Mouse (Mus musculus) activated CD4-positive, CD25-positive, alpha-beta regulatory T cell, adult 9 weeks (primary cell): ENCODE measurements around the gene Tnfrsf26. TPM values are rescaled to one million over a fixed set of nuclear protein-coding genes. Genes with fewer than 3 reads are reported as not detected.

Source experiments
- polyA plus RNA-seq: library from polyadenylated mRNA; unstranded; fragments of 100-300 nt; shearing (Covaris generic); gene quantifications from one replicate; pipeline ENCODE4 v1.2.1, GENCODE M21; 2017

Gene Tnfrsf26
- 28.8 TPM for polyA plus RNA-seq

DNA sequence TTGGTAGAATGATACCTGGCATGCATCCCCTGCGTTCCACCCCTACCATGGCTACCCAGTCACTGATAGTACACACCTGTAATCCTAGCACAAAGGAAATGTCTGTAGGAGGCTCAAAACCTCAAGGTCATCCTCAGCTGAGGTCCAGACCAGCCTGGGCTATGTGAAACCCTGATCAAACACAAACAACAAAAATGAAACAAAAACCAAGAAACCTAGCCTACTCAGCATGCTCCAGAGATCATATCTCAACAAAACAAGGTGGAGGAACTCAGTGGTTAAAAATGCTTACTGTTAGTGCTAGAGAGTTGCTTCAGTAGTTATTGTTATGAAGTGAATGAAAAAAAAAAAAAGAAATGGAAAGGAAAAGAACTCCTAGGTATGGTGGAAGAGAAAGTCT is at the start of gene Tnfrsf26:
Gene Tnfrsf26 (minus strand): TSS at position 183 of the 400 bp plus-strand sequence.

DNA sequence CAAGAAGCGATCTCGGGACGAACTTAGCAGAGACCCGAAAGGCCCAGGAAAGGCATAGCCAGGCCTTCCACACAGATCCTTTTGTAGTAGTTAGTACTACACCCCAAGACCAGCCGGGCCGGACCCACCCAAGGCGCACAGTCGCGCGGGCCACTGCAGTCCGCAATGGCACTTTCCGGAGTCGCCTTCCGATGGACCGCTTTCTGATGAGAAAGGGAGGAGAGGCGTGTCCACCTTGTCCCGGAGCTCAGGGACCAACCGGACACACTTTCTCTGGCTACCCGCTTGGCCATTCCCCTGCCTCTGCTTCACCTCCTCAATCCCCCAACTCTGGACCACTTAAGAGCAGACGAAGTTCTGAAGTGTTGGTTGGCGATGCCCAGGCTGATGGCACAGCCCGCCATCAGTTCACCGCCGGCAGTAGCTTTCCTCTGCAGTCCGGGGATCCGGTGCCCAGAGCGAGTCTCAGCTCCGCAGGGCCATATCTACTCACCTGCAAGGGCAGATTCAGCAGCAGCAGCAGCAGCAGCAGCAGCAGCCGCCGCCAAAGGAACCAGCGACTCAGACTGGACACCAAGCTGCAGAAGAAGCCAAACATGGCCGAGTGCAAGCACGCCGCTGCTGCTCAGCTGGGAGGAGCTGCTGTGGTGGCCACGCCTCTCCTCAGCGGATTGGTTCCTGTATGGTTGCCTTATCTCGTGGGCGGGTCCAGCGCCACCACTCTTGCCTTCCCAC is 20.7 kb upstream of the Tnfrsf26 start, which contains the start of gene Tnfrsf22:
Gene Tnfrsf22 (minus strand): TSS at position 628 of the 735 bp plus-strand sequence.

GRCm38 (mm10) chr7:143599428-143600230 is 28.9 kb downstream of the Tnfrsf26 start, which contains the start of gene Cars:
Gene Cars, minus strand, starts transcription at chr7:143600090.

Other genes starting within 250 kb of the Tnfrsf26 start
- gene Cdkn1c, start 167.7 kb downstream of the Tnfrsf26 start, polyA plus RNA-seq: 0.57 TPM
- 0.27 TPM for gene Slc22a18, start 155.0 kb downstream of the Tnfrsf26 start, polyA plus RNA-seq
- not detected for gene Phlda2, start 125.6 kb downstream of the Tnfrsf26 start, polyA plus RNA-seq
- 302 TPM for gene Nap1l4, start 79.6 kb downstream of the Tnfrsf26 start, polyA plus RNA-seq
- 40.0 TPM for gene Cars, start 28.6 kb downstream of the Tnfrsf26 start, polyA plus RNA-seq
- 31.4 TPM for gene Tnfrsf22, start 20.9 kb upstream of the Tnfrsf26 start, polyA plus RNA-seq
- 5.0 TPM for gene Tnfrsf23, start 57.1 kb upstream of the Tnfrsf26 start, polyA plus RNA-seq
- gene Osbpl5, start 128.3 kb upstream of the Tnfrsf26 start, polyA plus RNA-seq: 35.5 TPM
- not detected for gene Mrgprg, start 138.3 kb upstream of the Tnfrsf26 start, polyA plus RNA-seq
- 9.0 TPM for gene Mrgpre, start 155.8 kb upstream of the Tnfrsf26 start, polyA plus RNA-seq
- 21.9 TPM for gene Nadsyn1, start 194.1 kb upstream of the Tnfrsf26 start, polyA plus RNA-seq
- 46.9 TPM for gene Dhcr7, start 194.4 kb upstream of the Tnfrsf26 start, polyA plus RNA-seq
- gene Gm498, start 238.1 kb upstream of the Tnfrsf26 start, polyA plus RNA-seq: not detected